ENCODE assay signal across 11 mouse cellular contexts in genomic region chr4:142447529-142447928, GRCm38 (mm10).
DNase-seq lines count a peak whose midpoint lies in the region; ATAC-seq lines count a peak whose summit lies in the region.
"Had no signal": no experiment of that assay in that cellular context is flagged by ENCODE, and none has a peak within 500 bp of the region (broad histone marks: within the 10 kb centered on the region; RNA-seq: fewer than 3 reads in every experiment).

No protein-coding gene starts in this region.

- no peak overlapping the region for H3K4me3 ChIP-seq in forebrain, embryonic 13.5 days
- H3K4me3 ChIP-seq in forebrain, embryonic 10.5 days: no peak overlapping the region
- H3K4me3 ChIP-seq: erythroblast, embryonic 14.5 days had no signal

- no peak for DNase-seq in forebrain, embryonic 10.5 days (ENCODE audit: extremely low spot score, low spot score)
- DNase-seq in right cerebral cortex, adult 18-20 months: peak; percentile 91
- no peak for DNase-seq in right cerebral cortex, postnatal 4 days
- DNase-seq in left cerebral cortex, postnatal 36 days (ENCODE audit: low spot score in 2 of 2): peak; percentile 77 to 82
- peak; percentile 72 to 85 for DNase-seq in right cerebral cortex, postnatal 36 days (ENCODE audit: low spot score in 2 of 2)
- no peak for DNase-seq in embryo, embryonic 11 days
- no peak for DNase-seq in urinary bladder, adult 18-20 months (ENCODE audit: low spot score in 2 of 2)
- DNase-seq: midbrain, embryonic 14.5 days; thymus, postnatal 25 days had no signal

- H3K9me3 ChIP-seq in forebrain, embryonic 13.5 days (replicated peaks): no peaks in the 10 kb centered on the region
- no peaks in the 10 kb centered on the region for H3K9me3 ChIP-seq in forebrain, embryonic 10.5 days

- no peaks in the 10 kb centered on the region for H3K27me3 ChIP-seq in forebrain, embryonic 13.5 days
- H3K27me3 ChIP-seq in forebrain, embryonic 10.5 days (ENCODE audit: poor library complexity, severe bottlenecking): peaks cover 1% of the 10 kb centered on the region

- ATAC-seq in forebrain, embryonic 13.5 days: peak; percentile 42

- intact Hi-C loops in left cerebral cortex, postnatal 36 days (cut with DNase I): no loop called here

- 0 out of 2 replicates have a peak overlapping the region, but pooled peaks have one; percentile 8 for H3K9ac ChIP-seq in forebrain, embryonic 13.5 days

- H3K36me3 ChIP-seq in forebrain, embryonic 13.5 days (ENCODE audit: poor library complexity, severe bottlenecking): no peaks in the 10 kb centered on the region
- no peaks in the 10 kb centered on the region for H3K36me3 ChIP-seq in forebrain, embryonic 10.5 days (replicated peaks)

- H3K4me2 ChIP-seq in forebrain, embryonic 13.5 days: no peak overlapping the region

- WGBS in forebrain, embryonic 13.5 days: 46% methylated on average over 7 of the region's 7 CpGs
- WGBS in forebrain, embryonic 10.5 days: 77% methylated on average over 7 of the region's 7 CpGs

- peak overlapping the region; percentile 20; the same call in 1 of the 2 replicates for H3K27ac ChIP-seq in forebrain, embryonic 13.5 days
- H3K27ac ChIP-seq in forebrain, embryonic 10.5 days: no peak overlapping the region; the same call in 1 of the 2 replicates

- H3K4me1 ChIP-seq in forebrain, embryonic 13.5 days: peaks cover 58% of the 10 kb centered on the region
- H3K4me1 ChIP-seq in forebrain, embryonic 10.5 days: peaks cover 38% of the 10 kb centered on the region

Comparison
In these comparisons a context has a peak if more than half of its experiments do, and no peak if none do; other contexts are left out.
1. DNase-seq: peak in right cerebral cortex, adult 18-20 months (single experiment), left cerebral cortex, postnatal 36 days (2 of 2) and right cerebral cortex, postnatal 36 days (2 of 2); none in forebrain, embryonic 10.5 days (single experiment), right cerebral cortex, postnatal 4 days (single experiment), embryo, embryonic 11 days (single experiment) and urinary bladder, adult 18-20 months (0 of 2).